In genomic region chr4:125807923-125808322, GRCm38 (mm10) we compare ENCODE assay signal across 28 mouse cellular contexts.
DNase-seq lines count a peak whose midpoint lies in the region; ATAC-seq and TF ChIP-seq lines count a peak whose summit lies in the region.
"Had no signal": no experiment of that assay in that cellular context is flagged by ENCODE, and none has a peak within 500 bp of the region (broad histone marks: within the 10 kb centered on the region; RNA-seq: fewer than 3 reads in every experiment).

No protein-coding gene starts in this region.

- no peaks in the 10 kb centered on the region for H3K9me3 ChIP-seq in neural tube, embryonic 13.5 days
- H3K9me3 ChIP-seq in E14TG2a.4 (ENCODE audit: low read length), result peaks cover 19% of the 10 kb centered on the region; the same call in 1 of the 2 replicates
- H3K9me3 ChIP-seq: embryonic facial prominence, embryonic 13.5 days; forebrain, embryonic 12.5 days; heart, embryonic 15.5 days had no signal

- H3K4me1 ChIP-seq in neural tube, embryonic 13.5 days (replicated peaks), result peaks cover 20% of the 10 kb centered on the region; the same call in 1 of the 2 replicates
- no peaks in the 10 kb centered on the region for H3K4me1 ChIP-seq in E14TG2a.4 (replicated peaks; ENCODE audit: low read depth, low read length)
- H3K4me1 ChIP-seq: embryonic facial prominence, embryonic 13.5 days; heart, embryonic 15.5 days had no signal

- WGBS in neural tube, embryonic 13.5 days, result 88% methylated on average over 4 of the region's 4 CpGs

- TF ChIP-seq CTCF in E14TG2a.4 (conservative IDR thresholded peaks at IDR 0.05; ENCODE audit: low read length), result peak; percentile 61

- no peak overlapping the region for H3K4me3 ChIP-seq in neural tube, embryonic 13.5 days
- H3K4me3 ChIP-seq in E14TG2a.4 (replicated peaks; ENCODE audit: low read length), result no peak overlapping the region
- H3K4me3 ChIP-seq: embryonic facial prominence, embryonic 13.5 days; erythroblast, embryonic 14.5 days; forebrain, embryonic 12.5 days; heart, embryonic 15.5 days had no signal

- H3K4me2 ChIP-seq in neural tube, embryonic 13.5 days, result no peak overlapping the region
- H3K4me2 ChIP-seq: embryonic facial prominence, embryonic 13.5 days; forebrain, embryonic 12.5 days; heart, embryonic 15.5 days; hindbrain, embryonic 14.5 days; liver, embryonic 11.5 days; midbrain, embryonic 11.5 days had no signal

- peak overlapping the region; percentile 64 for H3K27ac ChIP-seq in neural tube, embryonic 13.5 days (replicated peaks)
- H3K27ac ChIP-seq: embryonic facial prominence, embryonic 13.5 days; forebrain, embryonic 12.5 days; heart, embryonic 15.5 days; hindbrain, embryonic 14.5 days had no signal

- ATAC-seq in neural tube, embryonic 13.5 days (ENCODE audit: low read depth), result no peak
- ATAC-seq: inflammation-experienced regulatory T-cells, adult 6 months; liver, postnatal 0 days had no signal

- peaks cover 6% of the 10 kb centered on the region; the same call in 1 of the 2 replicates for H3K27me3 ChIP-seq in neural tube, embryonic 13.5 days
- H3K27me3 ChIP-seq in E14TG2a.4 (ENCODE audit: insufficient read depth, low read length), result peaks cover 22% of the 10 kb centered on the region
- H3K27me3 ChIP-seq: embryonic facial prominence, embryonic 13.5 days had no signal

- no peak for DNase-seq in neural tube, embryonic 10.5 days (ENCODE audit: extremely low spot score, low spot score)
- DNase-seq in R1 (ENCODE audit: low read depth, low spot score) (peak; percentile 58), liver (no peak)
- no peak for DNase-seq in heart, adult 8-10 months (ENCODE audit: low spot score)
- DNase-seq in spleen, postnatal 10 days (ENCODE audit: low spot score in 2 of 2), result no peak
- DNase-seq: cerebellum, adult 18-20 months; cerebellum, postnatal 14 days; gastrocnemius, postnatal 36 days; heart, postnatal 36 days; kidney, adult 18-20 months; kidney, postnatal 4 days; layer of hippocampus, adult 9-11 months; liver, postnatal 0 days; lung, postnatal 10 days; retina, postnatal 1 day; right cerebral cortex, postnatal 25 days; spleen, adult 18-20 months; thymus, adult 18-20 months had no signal

- no peaks in the 10 kb centered on the region for H3K36me3 ChIP-seq in neural tube, embryonic 13.5 days
- no peaks in the 10 kb centered on the region for H3K36me3 ChIP-seq in E14TG2a.4 (ENCODE audit: insufficient read depth, low read length)
- H3K36me3 ChIP-seq: embryonic facial prominence, embryonic 13.5 days; forebrain, embryonic 12.5 days; heart, embryonic 15.5 days had no signal

- H3K9ac ChIP-seq in neural tube, embryonic 13.5 days, result no peak overlapping the region
- H3K9ac ChIP-seq: embryonic facial prominence, embryonic 13.5 days; forebrain, embryonic 12.5 days; heart, embryonic 15.5 days; hindbrain, embryonic 14.5 days; liver, postnatal 0 days had no signal
